Mouse (Mus musculus): ENCODE measurements around the gene B4galt4. TPM values are rescaled to one million over a fixed set of nuclear protein-coding genes. Genes with fewer than 3 reads are reported as not detected.
"Not testable (repeated sequence)": the region's sequence is repeated elsewhere in the genome, so short reads cannot be mapped to it uniquely, and the experiment has no call there.

B4galt4 gene
- total and polyA plus RNA-seq, 3 experiments, result not detected

DNA sequence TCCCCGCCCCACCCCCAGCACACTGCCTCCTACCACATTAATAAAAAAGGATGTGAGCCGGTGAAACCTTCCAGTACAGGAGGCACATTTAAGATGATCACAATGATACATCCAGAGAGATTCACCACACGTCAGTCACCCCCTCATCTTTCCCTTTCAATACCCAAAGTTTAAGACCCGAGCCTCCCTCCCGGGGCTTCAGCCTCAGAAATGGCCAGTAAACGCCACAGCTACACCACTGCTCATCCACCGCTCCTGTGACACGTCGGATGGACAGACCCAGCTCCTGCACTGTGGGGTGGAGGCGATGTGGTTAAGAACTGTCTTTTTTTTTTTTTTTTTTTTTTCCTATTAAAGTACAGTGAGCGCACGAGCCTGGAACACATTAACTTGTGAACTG, 30.0 kb upstream of the B4galt4 start:
- TF ChIP-seq TAL1 (conservative IDR thresholded peaks at IDR 0.05; ENCODE audit: low read depth, low read length) (no peak), CTCF (IDR thresholded peaks at IDR 0.05; ENCODE audit: low read depth, low read length) (no peak), GATA1 (IDR thresholded peaks at IDR 0.05; ENCODE audit: borderline replicate concordance, low read length) (no peak), GATA2 (IDR thresholded peaks at IDR 0.05; ENCODE audit: borderline replicate concordance, low read depth, low read length) (no peak), POLR2AphosphoS5 (IDR thresholded peaks at IDR 0.05; ENCODE audit: insufficient replicate concordance, low read depth, low read length) (no peak)
- DNase-seq (ENCODE audit: low spot score) (no peak), ATAC-seq (ENCODE audit: extremely low read depth, insufficient number of reproducible peaks, low FRiP score, poor library complexity, severe bottlenecking) (no peak)
- H3K27me3 ChIP-seq (ENCODE audit: insufficient read depth, low read length), result no peaks in the 10 kb centered on the region; the same call in 1 of the 2 replicates
- no peaks in the 10 kb centered on the region for H3K4me1 ChIP-seq (ENCODE audit: insufficient read depth, low read depth, low read length)
- H3K36me3 ChIP-seq (replicated peaks), result no peaks in the 10 kb centered on the region
- H3K9me3 ChIP-seq (replicated peaks), result no peaks in the 10 kb centered on the region
- H3K4me3 ChIP-seq (ENCODE audit: low read depth, low read length), result no peak overlapping the region

DNA sequence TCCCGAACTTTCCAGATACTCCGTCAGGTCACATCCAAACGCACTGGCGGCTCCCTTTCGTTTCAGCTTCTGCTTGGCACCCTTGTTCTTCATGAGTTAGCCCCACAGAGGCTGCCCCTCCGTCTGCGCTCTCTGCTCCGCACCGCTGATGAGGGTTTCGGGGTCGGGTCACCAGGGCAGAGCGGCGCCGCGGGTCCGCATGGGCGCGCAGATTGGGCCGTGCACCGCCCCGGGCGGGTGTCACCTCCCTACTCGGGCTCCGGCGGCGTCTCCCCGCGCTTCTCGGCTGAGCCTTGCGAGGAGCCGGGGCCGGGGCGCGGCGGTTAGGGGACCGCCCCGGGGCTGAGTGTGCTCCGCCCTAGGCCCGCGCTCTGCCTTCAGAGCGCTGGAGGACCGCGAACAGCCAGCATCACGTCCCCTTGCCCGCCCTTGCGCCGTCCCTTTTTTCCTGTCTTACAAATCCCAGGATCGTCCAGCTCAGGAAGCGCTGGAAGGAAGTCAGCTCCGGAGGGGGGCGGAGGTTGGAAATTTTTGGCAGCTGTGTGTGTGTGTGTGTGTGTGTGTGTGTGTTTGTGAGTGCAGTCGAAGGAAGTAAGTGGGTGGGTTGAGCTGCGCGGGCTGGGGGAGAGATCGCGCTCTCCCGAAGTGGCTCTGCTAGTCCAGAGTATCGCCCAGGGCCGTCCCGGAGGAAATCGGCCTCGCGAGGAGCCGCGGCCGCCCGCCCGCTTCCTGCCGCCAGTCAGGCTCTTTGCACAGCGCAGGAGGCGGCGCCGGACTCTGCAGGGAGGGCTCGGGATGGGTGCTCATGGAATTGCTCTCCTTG, 29.3 kb upstream of the B4galt4 start, which contains the start of gene Arhgap31:
Arhgap31 (minus strand) TSS at position 694 of the 823 bp plus-strand sequence.
- ATAC-seq (ENCODE audit: extremely low read depth, insufficient number of reproducible peaks, low FRiP score, poor library complexity, severe bottlenecking), result no peak
- DNase-seq (ENCODE audit: low spot score), result no peak
- H3K4me3 ChIP-seq (ENCODE audit: low read depth, low read length), result no peak within 1 kb of the TSS
- no peaks in the 10 kb centered on the region for H3K36me3 ChIP-seq (replicated peaks)
- TF ChIP-seq GATA1 (IDR thresholded peaks at IDR 0.05; ENCODE audit: borderline replicate concordance, low read length) (no peak), TAL1 (conservative IDR thresholded peaks at IDR 0.05; ENCODE audit: low read depth, low read length) (no peak)
- H3K27me3 ChIP-seq (ENCODE audit: insufficient read depth, low read length), result no peaks in the 10 kb centered on the region; the same call in 1 of the 2 replicates
- no peaks in the 10 kb centered on the region for H3K9me3 ChIP-seq (replicated peaks)
- H3K4me1 ChIP-seq (ENCODE audit: insufficient read depth, low read depth, low read length), result no peaks in the 10 kb centered on the region

DNA sequence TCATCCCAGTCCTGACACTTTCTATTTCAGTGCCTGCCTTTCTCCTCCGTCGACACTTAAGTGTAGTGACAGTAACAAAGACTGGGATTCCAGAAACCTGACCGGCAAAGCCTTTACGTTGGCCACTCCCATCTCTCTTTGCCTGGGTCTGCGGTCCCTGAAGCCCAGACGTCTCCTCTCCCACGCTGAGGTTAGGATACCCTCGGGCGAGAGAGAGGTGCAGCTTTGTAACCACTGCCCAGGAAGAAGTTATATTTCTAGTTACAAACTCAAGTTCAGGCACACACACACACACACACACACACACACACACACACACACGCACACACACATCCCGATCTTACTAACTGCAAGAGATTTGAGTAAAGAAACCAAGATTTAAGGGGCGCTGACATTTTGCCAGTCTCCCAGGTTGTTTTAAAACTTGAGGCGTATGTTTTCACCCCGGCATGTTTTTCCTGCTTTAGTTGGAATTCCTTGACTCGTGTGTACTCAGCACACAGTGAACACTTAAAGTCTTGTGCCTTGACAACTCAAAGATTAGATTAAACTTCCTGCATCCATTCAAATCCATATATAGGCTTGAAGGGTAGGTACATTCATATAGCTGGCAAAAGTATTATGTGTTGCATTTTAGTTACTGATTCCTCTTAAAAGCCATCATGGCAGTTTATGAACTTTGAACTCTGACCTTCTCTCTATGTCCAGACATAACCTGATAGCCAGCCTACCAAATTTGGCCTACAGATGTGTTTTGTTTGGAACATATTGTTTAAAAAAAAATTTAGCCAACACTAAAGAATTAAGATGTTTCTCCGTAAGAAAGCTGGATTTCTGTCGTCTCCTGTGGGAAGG, 28.4 kb upstream of the B4galt4 start:
- no peaks in the 10 kb centered on the region; the same call in 1 of the 2 replicates for H3K27me3 ChIP-seq (ENCODE audit: insufficient read depth, low read length)
- no peaks in the 10 kb centered on the region for H3K9me3 ChIP-seq (replicated peaks)
- ATAC-seq (ENCODE audit: extremely low read depth, insufficient number of reproducible peaks, low FRiP score, poor library complexity, severe bottlenecking) (no peak), DNase-seq (ENCODE audit: low spot score) (no peak)
- H3K4me1 ChIP-seq (ENCODE audit: insufficient read depth, low read depth, low read length), result no peaks in the 10 kb centered on the region
- TF ChIP-seq TAL1 (conservative IDR thresholded peaks at IDR 0.05; ENCODE audit: low read depth, low read length), result no peak
- no peak for TF ChIP-seq CTCF (IDR thresholded peaks at IDR 0.05; ENCODE audit: low read depth, low read length)
- TF ChIP-seq GATA2 (IDR thresholded peaks at IDR 0.05; ENCODE audit: borderline replicate concordance, low read depth, low read length), result no peak
- TF ChIP-seq POLR2AphosphoS5 (IDR thresholded peaks at IDR 0.05; ENCODE audit: insufficient replicate concordance, low read depth, low read length), result no peak
- TF ChIP-seq GATA1 (IDR thresholded peaks at IDR 0.05; ENCODE audit: borderline replicate concordance, low read length), result no peak
- no peak overlapping the region for H3K4me3 ChIP-seq (ENCODE audit: low read depth, low read length)
- no peaks in the 10 kb centered on the region for H3K36me3 ChIP-seq (replicated peaks)

DNA sequence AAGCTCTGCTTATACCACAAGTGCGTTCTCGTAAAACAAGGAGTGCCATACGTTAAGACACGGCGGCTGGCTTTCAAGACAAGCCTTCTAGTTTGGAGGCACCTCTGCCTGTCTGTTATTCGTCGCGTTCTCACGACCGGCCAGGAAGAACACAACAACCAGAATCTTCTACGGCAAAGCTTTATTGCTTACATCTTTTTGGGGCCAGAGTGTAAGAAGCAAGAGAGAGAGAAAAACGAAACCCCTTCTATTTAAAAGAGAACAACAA, 27.9 kb upstream of the B4galt4 start:
- H3K27me3 ChIP-seq (ENCODE audit: insufficient read depth, low read length); H3K9me3 ChIP-seq (replicated peaks); ATAC-seq (ENCODE audit: extremely low read depth, insufficient number of reproducible peaks, low FRiP score, poor library complexity, severe bottlenecking); H3K36me3 ChIP-seq (replicated peaks); DNase-seq (ENCODE audit: low spot score); H3K4me1 ChIP-seq (ENCODE audit: insufficient read depth, low read depth, low read length); H3K4me3 ChIP-seq (ENCODE audit: low read depth, low read length): not testable (repeated sequence)

- Histone ChIP-seq H3K9me3 (replicated peaks) (no peaks in the 10 kb centered on the region), H3K36me3 (replicated peaks) (no peaks in the 10 kb centered on the region), H3K4me3 (ENCODE audit: low read depth, low read length) (no peak overlapping the region), H3K4me1 (ENCODE audit: insufficient read depth, low read depth, low read length) (no peaks in the 10 kb centered on the region), H3K27me3 (ENCODE audit: insufficient read depth, low read length) (no peaks in the 10 kb centered on the region)
- TF ChIP-seq GATA1 (IDR thresholded peaks at IDR 0.05; ENCODE audit: borderline replicate concordance, low read length), result no peak
- TF ChIP-seq POLR2AphosphoS5 (IDR thresholded peaks at IDR 0.05; ENCODE audit: insufficient replicate concordance, low read depth, low read length), result no peak
- no peak for TF ChIP-seq CTCF (IDR thresholded peaks at IDR 0.05; ENCODE audit: low read depth, low read length)
- TF ChIP-seq GATA2 (IDR thresholded peaks at IDR 0.05; ENCODE audit: borderline replicate concordance, low read depth, low read length), result no peak
- TF ChIP-seq TAL1 (conservative IDR thresholded peaks at IDR 0.05; ENCODE audit: low read depth, low read length), result no peak
- no peak for ATAC-seq (ENCODE audit: extremely low read depth, insufficient number of reproducible peaks, low FRiP score, poor library complexity, severe bottlenecking)
- DNase-seq (ENCODE audit: low spot score), result no peak
Measured at GRCm38 (mm10) chr16:38721377-38721776, 20.7 kb upstream of the B4galt4 start.

- DNase-seq (ENCODE audit: low spot score) (no peak), ATAC-seq (ENCODE audit: extremely low read depth, insufficient number of reproducible peaks, low FRiP score, poor library complexity, severe bottlenecking) (no peak)
- no peaks in the 10 kb centered on the region for H3K36me3 ChIP-seq (replicated peaks)
- no peaks in the 10 kb centered on the region for H3K4me1 ChIP-seq (ENCODE audit: insufficient read depth, low read depth, low read length)
- no peaks in the 10 kb centered on the region for H3K27me3 ChIP-seq (ENCODE audit: insufficient read depth, low read length)
- H3K9me3 ChIP-seq (replicated peaks), result no peaks in the 10 kb centered on the region
- TF ChIP-seq TAL1 (conservative IDR thresholded peaks at IDR 0.05; ENCODE audit: low read depth, low read length) (no peak), GATA1 (IDR thresholded peaks at IDR 0.05; ENCODE audit: borderline replicate concordance, low read length) (no peak), GATA2 (IDR thresholded peaks at IDR 0.05; ENCODE audit: borderline replicate concordance, low read depth, low read length) (no peak), POLR2AphosphoS5 (IDR thresholded peaks at IDR 0.05; ENCODE audit: insufficient replicate concordance, low read depth, low read length) (no peak), CTCF (IDR thresholded peaks at IDR 0.05; ENCODE audit: low read depth, low read length) (no peak)
- no peak overlapping the region for H3K4me3 ChIP-seq (ENCODE audit: low read depth, low read length)
Measured at GRCm38 (mm10) chr16:38724256-38724655, 17.8 kb upstream of the B4galt4 start.
